Mouse (Mus musculus) embryonic fibroblast, embryonic 13.5 days (primary cell): ENCODE data around the gene Msh5.

Experiments used
- CTCF ChIP-seq: IDR thresholded peaks from 2 replicates; pipeline ENCODE4 v1.5.1; 2011; ENCODE audit warnings: mild to moderate bottlenecking, control low read depth, low read length, moderate library complexity, borderline replicate concordance; ENCODE audit not compliant: insufficient read depth
- POLR2A ChIP-seq: IDR thresholded peaks from 2 replicates; pipeline ENCODE4 v1.6.1; 2011; ENCODE audit warnings: low read depth, mild to moderate bottlenecking, control low read depth, low read length, moderate library complexity

DNA sequence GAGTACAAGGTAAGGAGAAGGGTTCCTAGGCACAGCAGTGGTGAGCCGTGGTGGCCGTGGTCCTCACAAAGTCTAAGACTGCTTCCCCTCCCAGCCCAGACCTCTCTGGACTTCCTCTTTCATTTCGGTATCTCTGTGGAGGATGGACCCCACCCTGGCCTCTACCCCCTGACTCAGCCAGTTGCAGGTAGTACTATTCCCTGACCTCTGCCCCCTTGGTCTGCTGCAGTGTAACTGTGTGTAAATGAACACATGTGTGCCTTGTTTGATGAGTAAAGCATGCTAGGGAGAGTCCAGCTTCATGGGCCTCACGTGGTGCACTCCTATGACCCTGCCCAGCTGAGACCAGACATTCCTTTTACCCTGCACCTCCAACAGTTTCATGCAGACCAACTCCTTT lies 22.8 kb downstream of the Msh5 start:
- TF ChIP-seq POLR2A: no peak
- TF ChIP-seq CTCF: no peak
